Mouse (Mus musculus) ES-CJ7 (cell line): ENCODE results near the gene Tcte1.

Experiments
- DNase-seq: peaks from one replicate; pipeline ENCODE4 v3.0.0; 2011; ENCODE audit warnings: low read depth, low spot score

Tcte1 gene

GRCm38 (mm10) chr17:45584096-45584896, 61.1 kb downstream of the Tcte1 start:
- DNase-seq = peak; percentile 81

GRCm38 (mm10) chr17:45584939-45585678, 61.9 kb downstream of the Tcte1 start:
- DNase-seq = peak; percentile 83

- DNase-seq = peak; percentile 75
These were observed 62.7 kb downstream of the Tcte1 start for GRCm38 (mm10) chr17:45585725-45586448.

GRCm38 (mm10) chr17:45586449-45586837, 63.2 kb downstream of the Tcte1 start:
- peak; percentile 92 for DNase-seq

GRCm38 (mm10) chr17:45588370-45588769, 65.1 kb downstream of the Tcte1 start:
- no peak for DNase-seq

- DNase-seq = no peak
These were observed 66.0 kb downstream of the Tcte1 start for GRCm38 (mm10) chr17:45589236-45589635.

- DNase-seq = no peak
These were observed 66.6 kb downstream of the Tcte1 start for GRCm38 (mm10) chr17:45589844-45590243.

- no peak for DNase-seq
These were observed 67.2 kb downstream of the Tcte1 start for GRCm38 (mm10) chr17:45590410-45590809.

- peak; percentile 72 for DNase-seq
These were observed 68.7 kb downstream of the Tcte1 start for GRCm38 (mm10) chr17:45591701-45592605.
